Mouse (Mus musculus): ENCODE data around the gene Vapa.
A peak's percentile ranks its signal among the peaks of the same experiment; 100 is the strongest.

GRCm38 (mm10) chr17:65559273-65559672, 54.1 kb downstream of the Vapa start:
- peak; percentile 83 for TF ChIP-seq CTCF (conservative IDR thresholded peaks at IDR 0.05; ENCODE audit: low read length)
- no peak for TF ChIP-seq NANOG (IDR thresholded peaks at IDR 0.05; ENCODE audit: borderline replicate concordance, low read length)
- TF ChIP-seq POU5F1 (IDR thresholded peaks at IDR 0.05; ENCODE audit: borderline replicate concordance, low read length), result no peak
